Mouse (Mus musculus): ENCODE results near the gene Fam102a.

GRCm38 (mm10) chr2:32556019-32556418 lies 20.9 kb downstream of the Fam102a start:
- no peak for TF ChIP-seq CTCF (IDR thresholded peaks at IDR 0.05)
- no peak for TF ChIP-seq POLR2A (IDR thresholded peaks at IDR 0.05; ENCODE audit: insufficient read depth, low read depth, low read length)
